Mouse (Mus musculus): ENCODE measurements at regions not wholly inside any gene's neighbourhood (a gene's known extent, or its start where the extent isn't known, plus 50 kb on each side); places are given as distances from the start of the nearest gene placed in this dataset.

- whole genome bisulfite sequencing: 90% methylated on average over 3 of the region's 3 CpGs
- no peak overlapping the region for H3K4me3 ChIP-seq (ENCODE audit: insufficient read depth, low read depth, low read length)
These were observed 49.9 kb upstream of the Nepro start for GRCm38 (mm10) chr16:44674198-44674597.

GRCm38 (mm10) chr16:44672422-44672819, 51.7 kb upstream of the Nepro start:
- peaks cover 2% of the 10 kb centered on the region for H3K4me1 ChIP-seq (ENCODE audit: control insufficient read depth, insufficient read depth, low read length)
- TF ChIP-seq CTCF (IDR thresholded peaks at IDR 0.05; ENCODE audit: low read depth, low read length) (no peak), POLR2A (IDR thresholded peaks at IDR 0.05; ENCODE audit: extremely low read depth, insufficient read depth, low read length) (no peak)
- 11% methylated on average over 14 of the region's 14 CpGs for WGBS
- H3K27me3 ChIP-seq (ENCODE audit: control insufficient read depth, insufficient read depth, low read length): 0 out of 2 replicates have a peak, but pooled peaks cover 3% of the 10 kb centered on the region
- H3K79me2 ChIP-seq (ENCODE audit: control insufficient read depth, insufficient read depth, low read length): no peaks in the 10 kb centered on the region
- 0 out of 2 replicates have a peak overlapping the region, but pooled peaks have one; percentile 14 for H3K4me3 ChIP-seq (ENCODE audit: insufficient read depth, low read depth, low read length)
- H3K36me3 ChIP-seq (ENCODE audit: control insufficient read depth, insufficient read depth, low read length): no peaks in the 10 kb centered on the region
- no peak for DNase-seq (ENCODE audit: extremely low read depth, low read depth, low spot score)
- H3K9ac ChIP-seq (ENCODE audit: low read depth, low read length): no peak overlapping the region
- no peak overlapping the region for H3K27ac ChIP-seq (replicated peaks; ENCODE audit: insufficient read depth, low read depth, low read length)

More at GRCm38 (mm10) chr16:44674198-44674597, 49.9 kb upstream of the Nepro start:
- Histone ChIP-seq H3K36me3 (ENCODE audit: control insufficient read depth, insufficient read depth, low read length) (no peaks in the 10 kb centered on the region), H3K79me2 (ENCODE audit: control insufficient read depth, insufficient read depth, low read length) (no peaks in the 10 kb centered on the region), H3K27me3 (ENCODE audit: control insufficient read depth, insufficient read depth, low read length) (0 out of 2 replicates have a peak, but pooled peaks cover under 1% of the 10 kb centered on the region), H3K9ac (ENCODE audit: low read depth, low read length) (no peak overlapping the region), H3K27ac (replicated peaks; ENCODE audit: insufficient read depth, low read depth, low read length) (no peak overlapping the region), H3K4me1 (ENCODE audit: control insufficient read depth, insufficient read depth, low read length) (peaks cover 2% of the 10 kb centered on the region)
- TF ChIP-seq CTCF (IDR thresholded peaks at IDR 0.05; ENCODE audit: low read depth, low read length) (no peak), POLR2A (IDR thresholded peaks at IDR 0.05; ENCODE audit: extremely low read depth, insufficient read depth, low read length) (no peak)
- no peak for DNase-seq (ENCODE audit: extremely low read depth, low read depth, low spot score)

GRCm38 (mm10) chr16:44671551-44672421, 52.3 kb upstream of the Nepro start:
- 0 out of 2 replicates have a peak, but pooled peaks cover 3% of the 10 kb centered on the region for H3K27me3 ChIP-seq (ENCODE audit: control insufficient read depth, insufficient read depth, low read length)
- no peak overlapping the region for H3K9ac ChIP-seq (ENCODE audit: low read depth, low read length)
- DNase-seq (ENCODE audit: extremely low read depth, low read depth, low spot score): no peak
- H3K79me2 ChIP-seq (ENCODE audit: control insufficient read depth, insufficient read depth, low read length): no peaks in the 10 kb centered on the region
- peaks cover 2% of the 10 kb centered on the region for H3K4me1 ChIP-seq (ENCODE audit: control insufficient read depth, insufficient read depth, low read length)
- H3K4me3 ChIP-seq (ENCODE audit: insufficient read depth, low read depth, low read length): no peak overlapping the region
- H3K36me3 ChIP-seq (ENCODE audit: control insufficient read depth, insufficient read depth, low read length): no peaks in the 10 kb centered on the region
- TF ChIP-seq CTCF (IDR thresholded peaks at IDR 0.05; ENCODE audit: low read depth, low read length) (no peak), POLR2A (IDR thresholded peaks at IDR 0.05; ENCODE audit: extremely low read depth, insufficient read depth, low read length) (no peak)
- H3K27ac ChIP-seq (replicated peaks; ENCODE audit: insufficient read depth, low read depth, low read length): no peak overlapping the region
- WGBS: 36% methylated on average over 22 of the region's 22 CpGs

GRCm38 (mm10) chr16:44668061-44668460, 56.0 kb upstream of the Nepro start:
- no peak for TF ChIP-seq CTCF (IDR thresholded peaks at IDR 0.05; ENCODE audit: low read depth, low read length)
- no peak for TF ChIP-seq POLR2A (IDR thresholded peaks at IDR 0.05; ENCODE audit: extremely low read depth, insufficient read depth, low read length)
- 0 out of 2 replicates have a peak, but pooled peaks cover 3% of the 10 kb centered on the region for H3K27me3 ChIP-seq (ENCODE audit: control insufficient read depth, insufficient read depth, low read length)
- no peak overlapping the region for H3K27ac ChIP-seq (replicated peaks; ENCODE audit: insufficient read depth, low read depth, low read length)
- DNase-seq (ENCODE audit: extremely low read depth, low read depth, low spot score): no peak
- peaks cover 2% of the 10 kb centered on the region for H3K4me1 ChIP-seq (ENCODE audit: control insufficient read depth, insufficient read depth, low read length)
- H3K79me2 ChIP-seq (ENCODE audit: control insufficient read depth, insufficient read depth, low read length): no peaks in the 10 kb centered on the region
- no peak overlapping the region for H3K9ac ChIP-seq (ENCODE audit: low read depth, low read length)
- 91% methylated on average over 6 of the region's 6 CpGs for WGBS
- no peak overlapping the region for H3K4me3 ChIP-seq (ENCODE audit: insufficient read depth, low read depth, low read length)
- no peaks in the 10 kb centered on the region for H3K36me3 ChIP-seq (ENCODE audit: control insufficient read depth, insufficient read depth, low read length)

DNA sequence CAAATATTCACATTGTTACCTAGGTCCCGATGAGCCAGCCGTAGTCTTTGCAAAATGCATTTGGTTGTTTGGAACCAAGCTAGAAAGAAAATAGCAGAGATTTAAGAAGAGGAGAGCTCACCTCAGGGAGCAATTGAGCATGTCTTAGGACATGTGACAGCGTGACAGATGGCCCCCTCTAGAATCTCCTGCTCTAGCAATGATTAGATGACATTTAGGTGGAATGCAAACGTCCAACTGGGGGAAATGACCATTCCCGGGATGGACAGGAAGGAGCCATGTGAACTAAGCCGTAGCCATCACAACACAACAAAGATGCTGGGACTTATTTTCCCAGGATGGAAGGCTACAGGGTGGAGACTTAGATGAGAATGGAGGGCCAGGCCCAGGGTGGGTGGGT, 57.0 kb upstream of the Nepro start:
- Histone ChIP-seq H3K27ac (replicated peaks; ENCODE audit: insufficient read depth, low read depth, low read length) (no peak overlapping the region), H3K4me1 (ENCODE audit: control insufficient read depth, insufficient read depth, low read length) (no peaks in the 10 kb centered on the region), H3K79me2 (ENCODE audit: control insufficient read depth, insufficient read depth, low read length) (no peaks in the 10 kb centered on the region), H3K36me3 (ENCODE audit: control insufficient read depth, insufficient read depth, low read length) (no peaks in the 10 kb centered on the region), H3K9ac (ENCODE audit: low read depth, low read length) (no peak overlapping the region), H3K27me3 (ENCODE audit: control insufficient read depth, insufficient read depth, low read length) (0 out of 2 replicates have a peak, but pooled peaks cover 3% of the 10 kb centered on the region), H3K4me3 (ENCODE audit: insufficient read depth, low read depth, low read length) (no peak overlapping the region)
- no peak for DNase-seq (ENCODE audit: extremely low read depth, low read depth, low spot score)
- TF ChIP-seq CTCF (IDR thresholded peaks at IDR 0.05; ENCODE audit: low read depth, low read length): no peak
- TF ChIP-seq POLR2A (IDR thresholded peaks at IDR 0.05; ENCODE audit: extremely low read depth, insufficient read depth, low read length): no peak
- 74% methylated on average over 6 of the region's 6 CpGs for WGBS
